ENCODE assay signal across 14 mouse cellular contexts in genomic region chr4:102886902-102887301, GRCm38 (mm10).
"Had no signal": no experiment of that assay in that cellular context is flagged by ENCODE, and none has a peak within 500 bp of the region (broad histone marks: within the 10 kb centered on the region; RNA-seq: fewer than 3 reads in every experiment).

No protein-coding gene starts in this region.

- H3K27ac ChIP-seq: limb, embryonic 15.5 days; liver, embryonic 12.5 days; lung, embryonic 15.5 days; midbrain, embryonic 13.5 days; stomach, embryonic 15.5 days had no signal

- DNase-seq: kidney, adult 18-20 months; kidney, postnatal 14 days; layer of hippocampus, adult 9-11 months; layer of hippocampus, postnatal 36 days; lung, postnatal 14 days; right cerebral cortex, postnatal 4 days; spleen, adult 18-20 months; thymus, adult 2 months; thymus, postnatal 4 days had no signal

- H3K4me3 ChIP-seq: limb, embryonic 15.5 days; liver, embryonic 12.5 days; lung, embryonic 15.5 days; midbrain, embryonic 13.5 days; stomach, embryonic 15.5 days had no signal

- ATAC-seq: liver, embryonic 12.5 days; midbrain, embryonic 13.5 days had no signal
